Mouse (Mus musculus): ENCODE data around the gene Gtf2e1.

The Gtf2e1 gene

GRCm38 (mm10) chr16:37550266-37550665 is 10.7 kb upstream of the Gtf2e1 start:
- DNase-seq (ENCODE audit: low read depth in 1 of 2, low spot score in 2 of 2): no peak

GRCm38 (mm10) chr16:37546312-37546711 is 6.7 kb upstream of the Gtf2e1 start:
- DNase-seq (ENCODE audit: low read depth in 1 of 2, low spot score in 2 of 2): no peak

DNA sequence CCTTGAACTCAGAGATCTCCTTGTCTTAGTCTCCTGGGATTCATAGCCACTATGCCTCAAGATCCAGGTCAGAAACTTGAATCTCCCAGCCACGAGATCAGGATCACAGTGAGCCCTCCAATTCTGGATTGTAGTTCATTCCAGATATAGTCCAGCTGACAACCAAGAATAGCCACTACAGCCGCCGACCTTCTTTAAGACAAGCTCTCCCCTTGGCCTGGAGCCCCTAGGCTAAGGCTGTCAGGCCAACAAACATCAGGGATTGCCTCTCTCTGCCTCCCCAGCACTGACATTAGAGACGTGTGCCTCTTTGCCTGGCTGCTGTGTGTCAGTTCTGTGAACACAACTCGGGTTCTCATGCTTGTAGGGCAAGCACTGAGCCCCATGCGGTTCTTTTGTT is 1.2 kb upstream of the Gtf2e1 start:
- DNase-seq (ENCODE audit: low read depth in 1 of 2, low spot score in 2 of 2): no peak

GRCm38 (mm10) chr16:37539240-37539610 is 364 bp downstream of the Gtf2e1 start:
- DNase-seq (ENCODE audit: low read depth in 1 of 2, low spot score in 2 of 2): no peak

GRCm38 (mm10) chr16:37533369-37534068 is 6.1 kb downstream of the Gtf2e1 start:
- DNase-seq (ENCODE audit: low read depth in 1 of 2, low spot score in 2 of 2): no peak

GRCm38 (mm10) chr16:37532046-37532445 is 7.5 kb downstream of the Gtf2e1 start:
- no peak for DNase-seq (ENCODE audit: low read depth in 1 of 2, low spot score in 2 of 2)

- no peak for DNase-seq (ENCODE audit: low read depth in 1 of 2, low spot score in 2 of 2)
Observed at GRCm38 (mm10) chr16:37530170-37530569, 9.4 kb downstream of the Gtf2e1 start.

DNA sequence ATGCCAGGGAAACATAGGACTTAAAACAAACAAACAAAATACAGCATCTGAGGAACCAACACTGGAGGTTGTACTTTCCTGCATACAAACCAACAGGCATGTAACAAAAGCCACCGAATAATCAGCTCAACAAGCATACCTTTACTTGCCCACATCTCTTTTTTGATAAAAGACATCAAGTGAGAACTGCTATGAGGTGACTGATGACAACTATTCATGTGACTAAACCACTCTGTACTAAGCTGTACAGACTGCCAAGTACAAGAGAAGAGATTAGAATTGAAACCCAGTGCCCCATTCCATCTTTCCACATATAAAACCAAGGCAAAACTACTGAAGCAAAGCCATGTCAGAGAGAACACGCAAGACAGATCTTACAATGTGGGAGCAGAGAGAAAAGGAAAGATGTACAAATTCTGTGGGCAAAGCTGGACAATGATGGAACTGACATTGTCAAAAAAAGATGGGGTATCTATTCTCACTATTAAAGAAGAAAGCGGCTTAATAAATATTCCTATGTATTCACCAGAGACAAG is 12.8 kb downstream of the Gtf2e1 start:
- no peak for DNase-seq (ENCODE audit: low read depth in 1 of 2, low spot score in 2 of 2)

DNA sequence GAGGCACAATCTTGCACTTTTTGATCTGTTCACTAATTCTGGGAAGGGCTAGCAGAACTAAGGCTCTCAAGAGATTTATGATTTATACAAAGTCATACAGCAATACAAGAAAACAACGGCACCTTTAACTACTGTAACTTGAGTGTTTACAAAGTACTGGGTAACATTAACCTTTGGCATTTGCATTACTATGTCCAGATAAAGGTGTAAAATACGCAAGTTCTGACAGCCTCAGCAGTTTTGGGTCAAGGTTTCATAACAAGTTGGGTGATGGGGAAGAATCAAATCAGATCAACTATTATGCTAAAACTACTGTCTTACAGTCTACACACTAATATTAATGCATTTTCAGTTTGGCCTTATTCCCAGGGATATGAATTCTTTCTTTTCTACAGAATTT is 14.5 kb downstream of the Gtf2e1 start:
- no peak for DNase-seq (ENCODE audit: low read depth in 1 of 2, low spot score in 2 of 2)

DNA sequence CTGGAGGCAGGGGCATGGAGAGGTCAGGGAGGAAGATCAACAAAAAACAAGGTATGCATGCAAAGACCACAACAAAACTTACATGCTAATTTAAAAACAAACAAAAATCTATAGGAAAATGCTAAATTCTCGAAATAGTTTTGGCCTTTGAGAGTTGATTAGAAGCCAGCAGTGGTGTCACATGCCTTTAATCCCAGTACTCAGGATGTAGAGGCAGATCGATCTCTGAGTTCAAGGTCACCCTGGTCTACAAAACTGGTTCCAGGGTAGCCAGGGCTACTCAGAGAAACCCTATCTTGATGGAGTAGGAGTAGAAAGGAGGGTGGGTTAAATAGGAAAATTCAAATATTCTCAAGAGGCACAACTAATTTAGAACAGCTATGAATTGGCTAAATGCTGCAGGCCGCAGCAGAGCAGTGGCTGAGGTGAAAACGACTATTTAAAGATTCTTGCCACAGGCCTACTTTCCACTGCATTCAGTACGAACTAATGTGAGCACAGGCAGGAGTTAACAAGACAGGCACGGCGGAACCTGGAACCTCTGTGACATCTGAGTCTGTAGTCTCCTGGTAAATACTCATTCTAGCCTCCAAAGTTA is 17.4 kb downstream of the Gtf2e1 start:
- no peak for DNase-seq (ENCODE audit: low read depth in 1 of 2, low spot score in 2 of 2)

DNA sequence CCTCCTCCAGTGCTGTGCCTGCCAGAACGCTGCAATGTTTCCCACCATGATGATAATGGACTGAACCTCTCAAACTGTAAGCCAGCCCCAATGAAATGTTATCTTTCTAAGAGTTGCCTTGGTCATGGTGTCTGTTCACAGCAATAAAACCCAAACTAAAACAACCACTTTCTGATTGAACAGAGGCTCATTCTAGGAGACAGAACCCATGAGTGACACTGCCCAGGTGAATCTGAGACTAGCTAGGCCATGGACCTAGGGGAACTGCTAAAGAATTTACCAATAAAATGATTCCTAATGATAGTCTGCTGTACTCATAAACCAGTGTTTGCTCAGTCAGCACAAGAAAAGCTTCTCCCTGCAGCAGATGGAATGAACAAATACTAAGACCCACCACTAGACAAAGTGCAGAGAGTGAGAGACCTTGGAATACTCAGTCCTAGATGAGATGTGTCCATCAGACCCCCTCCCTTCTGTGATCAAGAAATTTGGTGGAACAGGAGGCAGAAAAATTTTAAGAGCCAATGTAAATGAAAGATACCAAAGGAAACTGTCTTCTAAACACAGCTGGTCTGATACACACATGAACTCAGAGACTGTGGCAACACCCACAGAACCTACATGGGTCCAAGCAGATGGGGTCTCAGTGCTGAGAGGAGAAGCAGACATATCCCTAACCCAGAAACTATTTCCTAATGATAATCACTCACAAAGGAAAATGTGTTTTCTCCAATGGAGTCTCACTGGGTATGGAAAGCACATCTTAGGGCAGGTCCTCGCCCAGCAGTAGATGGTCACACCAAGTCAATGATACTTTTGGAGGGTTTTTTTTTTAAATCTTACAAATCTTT is 19.2 kb downstream of the Gtf2e1 start:
- no peak for DNase-seq (ENCODE audit: low read depth in 1 of 2, low spot score in 2 of 2)

GRCm38 (mm10) chr16:37519721-37520120 is 19.9 kb downstream of the Gtf2e1 start:
- no peak for DNase-seq (ENCODE audit: low read depth in 1 of 2, low spot score in 2 of 2)

- no peak for DNase-seq (ENCODE audit: low read depth in 1 of 2, low spot score in 2 of 2)
Observed at GRCm38 (mm10) chr16:37518662-37519061, 20.9 kb downstream of the Gtf2e1 start.

- no peak for DNase-seq (ENCODE audit: low read depth in 1 of 2, low spot score in 2 of 2)
Observed at GRCm38 (mm10) chr16:37517596-37518211, 21.9 kb downstream of the Gtf2e1 start.

DNA sequence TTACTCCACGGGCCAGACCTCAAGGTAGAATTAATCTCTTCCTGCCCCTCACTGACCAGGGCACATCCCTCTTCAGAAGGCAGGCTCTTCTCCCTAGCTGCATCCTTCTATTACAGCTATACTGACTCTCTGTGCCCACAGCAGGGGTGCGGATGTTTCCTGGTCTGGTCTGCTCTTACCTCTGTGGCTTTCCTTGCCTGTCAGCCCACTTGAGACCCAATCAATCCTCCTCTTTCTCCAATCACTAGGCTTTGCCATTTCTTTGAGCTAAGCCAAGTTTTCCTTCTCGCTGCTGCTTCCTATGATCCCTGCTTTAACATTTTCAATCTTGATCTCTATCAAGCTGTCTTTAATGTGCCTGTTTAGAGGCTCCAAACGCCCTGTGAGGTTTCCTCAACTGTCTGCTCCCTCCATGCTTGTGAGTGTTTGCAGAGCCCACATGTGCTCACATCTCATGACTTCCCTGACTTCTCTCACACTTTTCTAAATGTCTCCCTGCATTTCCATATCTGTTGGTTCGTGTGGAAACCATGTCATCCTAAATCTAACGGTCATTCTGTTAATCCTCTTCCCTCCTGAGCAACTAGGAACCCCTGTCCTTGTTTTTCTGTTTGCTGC is 23.1 kb downstream of the Gtf2e1 start:
- no peak for DNase-seq (ENCODE audit: low read depth in 1 of 2, low spot score in 2 of 2)

GRCm38 (mm10) chr16:37514644-37515043 is 24.9 kb downstream of the Gtf2e1 start:
- DNase-seq (ENCODE audit: low read depth in 1 of 2, low spot score in 2 of 2): no peak

GRCm38 (mm10) chr16:37511489-37511888 is 28.1 kb downstream of the Gtf2e1 start:
- no peak for DNase-seq (ENCODE audit: low read depth in 1 of 2, low spot score in 2 of 2)

- DNase-seq (ENCODE audit: low read depth in 1 of 2, low spot score in 2 of 2): no peak
Observed at GRCm38 (mm10) chr16:37506751-37507150, 32.8 kb downstream of the Gtf2e1 start.

GRCm38 (mm10) chr16:37504517-37504916 is 35.1 kb downstream of the Gtf2e1 start:
- no peak for DNase-seq (ENCODE audit: low read depth in 1 of 2, low spot score in 2 of 2)

- DNase-seq (ENCODE audit: low read depth in 1 of 2, low spot score in 2 of 2): no peak
Observed at GRCm38 (mm10) chr16:37498581-37498980, 41.0 kb downstream of the Gtf2e1 start.

GRCm38 (mm10) chr16:37495017-37495416 is 44.6 kb downstream of the Gtf2e1 start:
- DNase-seq (ENCODE audit: low read depth in 1 of 2, low spot score in 2 of 2): no peak
